Mouse (Mus musculus): ENCODE results near the gene Zswim4. TPM values are rescaled to one million over a fixed set of nuclear protein-coding genes. Genes with fewer than 3 reads are reported as not detected.
A peak's percentile ranks its signal among the peaks of the same experiment; 100 is the strongest.

Zswim4 gene
- total RNA-seq, 2 experiments from 2014 or later, result 18.0 to 18.3 TPM

- DNase-seq (ENCODE audit: low spot score in 2 of 2), result no peak
These were observed 52.5 kb downstream of the Zswim4 start for GRCm38 (mm10) chr8:84184085-84185043.

DNA sequence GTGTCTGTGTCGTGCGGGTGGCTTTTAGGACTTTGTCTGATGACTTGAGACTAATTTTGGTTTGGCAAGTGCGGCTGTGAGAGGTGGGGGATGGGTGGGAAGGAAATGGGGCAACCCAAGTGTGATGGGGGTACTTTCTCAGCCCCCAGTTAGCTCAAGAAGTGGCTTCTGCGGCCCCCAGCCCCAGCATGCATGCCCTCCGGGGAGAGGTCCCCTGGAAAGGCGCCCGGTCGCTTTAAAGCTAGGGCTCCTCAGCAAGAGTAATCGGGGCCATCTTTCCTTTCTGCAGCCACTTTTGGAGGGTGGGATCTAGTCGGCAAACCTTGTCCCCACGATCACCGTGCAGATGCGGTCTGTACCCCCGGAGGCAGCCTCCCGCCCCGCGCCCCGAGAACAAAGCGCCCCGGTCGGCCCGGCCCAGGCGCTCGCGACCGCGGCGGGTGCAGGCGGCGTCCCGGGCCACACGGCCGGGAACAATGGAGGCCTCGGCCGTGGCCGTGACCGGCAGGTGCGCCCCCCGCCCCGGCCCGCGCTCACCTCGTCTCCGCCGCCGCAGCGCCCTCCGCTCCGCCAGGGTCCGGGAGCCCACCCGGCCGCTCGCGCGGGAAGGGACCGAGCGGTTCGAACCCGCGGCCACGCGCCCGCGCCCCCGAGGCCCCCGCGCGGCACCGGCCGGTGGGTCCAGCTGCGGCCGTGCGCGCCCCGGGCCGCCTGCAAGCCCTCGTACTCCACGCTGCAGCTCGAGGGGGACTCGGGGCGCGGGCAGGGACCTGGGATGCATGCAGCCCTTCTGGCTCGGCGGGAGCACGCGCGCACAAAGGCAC, 53.4 kb downstream of the Zswim4 start:
- peak; percentile 43 to 58 for DNase-seq (ENCODE audit: low spot score in 2 of 2)

DNA sequence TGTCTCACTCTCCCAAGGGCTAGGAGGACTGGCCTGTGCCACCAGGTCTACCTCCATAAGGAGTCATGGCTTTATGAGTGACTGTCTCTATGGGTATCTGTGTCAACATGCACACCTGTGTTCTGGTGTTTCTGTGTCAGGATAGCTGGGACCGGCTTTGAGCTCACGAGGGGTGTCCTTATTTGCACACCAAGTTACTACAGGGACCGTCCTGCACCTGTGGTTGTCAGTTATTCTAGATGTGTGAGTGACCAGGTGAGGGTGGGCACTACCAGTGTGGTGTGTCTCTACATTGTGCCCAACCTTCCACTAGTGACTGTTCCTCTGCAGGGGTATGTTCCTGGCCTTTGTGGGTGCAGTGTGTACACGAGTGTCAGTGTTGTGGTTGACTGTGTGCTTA, 54.0 kb downstream of the Zswim4 start:
- DNase-seq (ENCODE audit: low spot score in 2 of 2), result no peak

- DNase-seq (ENCODE audit: low spot score in 2 of 2), result peak; percentile 36 to 49
These were observed 56.2 kb downstream of the Zswim4 start for GRCm38 (mm10) chr8:84180530-84181190.

DNA sequence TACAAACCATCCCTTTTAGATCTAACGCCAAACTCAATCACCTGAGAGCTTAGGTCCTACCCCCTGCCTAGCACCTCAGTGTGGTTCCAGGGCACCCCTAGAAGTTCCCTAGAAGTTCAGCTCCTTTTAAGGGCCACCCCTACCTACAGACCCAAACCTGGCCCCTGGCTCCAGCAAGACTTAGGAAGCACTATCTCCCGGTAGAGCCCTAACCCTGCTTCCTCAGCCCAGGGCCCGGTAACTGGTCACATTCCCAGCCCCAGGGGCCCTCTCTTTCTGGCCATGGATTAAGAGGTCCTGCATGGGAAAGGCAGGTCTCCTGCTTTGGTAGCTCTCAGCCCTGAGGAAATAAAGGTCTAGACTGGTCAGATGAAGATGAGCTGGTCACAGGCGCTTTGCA, 56.9 kb downstream of the Zswim4 start:
- DNase-seq (ENCODE audit: low spot score in 2 of 2), result no peak

- DNase-seq (ENCODE audit: low spot score in 2 of 2), result no peak
These were observed 58.3 kb downstream of the Zswim4 start for GRCm38 (mm10) chr8:84178592-84178991.

DNA sequence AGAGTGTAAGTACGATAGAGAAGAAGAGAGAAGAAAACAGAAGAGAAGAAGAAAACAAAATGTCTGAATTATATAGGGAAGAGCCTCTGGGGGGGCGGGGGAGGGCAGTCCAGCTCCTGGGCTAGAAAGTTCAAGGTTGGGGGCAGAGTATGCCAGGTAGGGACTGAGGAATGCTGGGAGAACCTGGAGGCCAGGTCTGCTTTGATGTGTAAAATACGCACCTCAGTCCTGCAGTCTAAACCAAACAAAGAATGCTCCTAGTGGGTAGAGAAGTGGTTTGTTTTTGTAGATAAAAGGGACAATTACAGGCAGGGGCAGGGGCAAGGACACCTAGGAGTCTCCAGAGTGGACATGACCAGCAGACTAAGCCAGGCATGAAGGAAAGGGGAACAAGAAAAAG, 59.5 kb downstream of the Zswim4 start:
- no peak for DNase-seq (ENCODE audit: low spot score in 2 of 2)

DNA sequence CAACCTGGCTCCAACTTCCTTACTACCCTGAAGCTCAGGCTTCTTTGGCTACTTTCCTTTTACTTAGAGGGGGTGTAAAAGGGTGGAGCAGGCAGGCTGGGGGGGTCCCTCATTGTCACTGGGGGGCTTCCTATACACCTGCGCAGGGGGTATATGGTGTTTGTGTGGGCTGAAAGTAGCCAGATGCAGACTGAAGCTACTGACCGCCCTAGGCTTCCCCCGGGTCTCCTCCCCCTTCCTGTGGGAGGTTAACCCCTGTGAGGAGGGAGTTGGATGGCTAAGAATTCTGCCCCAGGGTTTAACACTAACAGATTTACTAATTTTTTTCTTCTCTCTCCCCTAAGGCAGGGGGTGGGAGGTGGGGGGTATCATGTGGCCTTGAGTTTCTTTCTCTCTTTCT, 60.3 kb downstream of the Zswim4 start:
- DNase-seq (ENCODE audit: low spot score in 2 of 2), result no peak

DNA sequence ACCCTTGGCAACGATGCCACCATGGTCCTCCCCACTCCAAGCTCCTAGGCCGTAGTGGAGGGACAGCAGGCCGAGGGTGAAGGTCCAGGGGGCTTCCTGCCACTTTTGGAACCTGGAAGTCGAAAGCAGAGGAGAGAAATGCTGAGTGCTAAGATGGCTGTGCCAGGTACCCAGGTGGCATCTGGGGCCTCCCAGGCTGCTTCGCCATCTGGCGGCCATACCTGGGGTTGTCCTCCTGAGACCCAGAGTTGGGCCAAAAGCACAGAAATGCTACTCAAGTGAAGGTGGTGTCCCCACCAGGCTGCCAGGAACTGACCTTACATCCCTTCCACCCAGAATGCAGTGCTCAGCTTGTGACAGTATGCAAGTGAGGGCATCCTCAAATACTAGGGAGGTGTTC, 63.0 kb downstream of the Zswim4 start:
- DNase-seq (ENCODE audit: low spot score in 2 of 2), result no peak

- no peak for DNase-seq (ENCODE audit: low spot score in 2 of 2)
These were observed 66.8 kb downstream of the Zswim4 start for GRCm38 (mm10) chr8:84170096-84170495.

DNA sequence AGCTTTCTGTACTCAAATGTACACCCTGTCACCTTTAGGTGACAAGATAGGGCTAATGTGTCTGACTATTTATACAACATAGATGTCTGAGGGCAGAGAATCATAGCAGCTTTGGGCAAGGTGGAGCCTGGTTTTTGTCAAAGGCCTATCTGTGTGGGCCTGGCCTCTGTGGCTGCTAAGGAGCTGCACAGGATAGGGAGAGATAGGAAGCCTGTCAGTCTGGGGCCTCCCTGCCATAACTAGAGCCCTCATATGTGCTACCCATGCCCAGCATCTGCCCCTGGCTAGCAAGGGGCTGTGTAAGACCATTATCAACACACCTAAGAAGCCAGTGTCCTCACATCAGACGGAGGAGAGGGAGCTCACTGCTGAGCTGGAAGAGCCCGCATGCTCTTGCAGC, 69.2 kb downstream of the Zswim4 start:
- no peak for DNase-seq (ENCODE audit: low spot score in 2 of 2)

Small RNAs within 50 kb of the gene (microRNA-seq; reads per million reads assigned to microRNA genes)
- 2,858 to 3,165 reads per million in 2 experiments for gene Mir181c
- 5,171 reads per million in 2 experiments for gene Mir181d
- gene Mir23a, result 4,213 to 5,941 reads per million in 2 experiments
- gene Mir24-2, result 0 reads per million in 2 experiments
- 58.5 to 114 reads per million in 2 experiments for gene Mir27a
- gene Mir3074-2, result 0 reads per million in 2 experiments

Other genes starting within 250 kb of the Zswim4 start
- 10 to 100 TPM; 54.1 to 56.4 TPM for gene Samd1, start 239.4 kb downstream of the Zswim4 start, total RNA-seq (2021)
- under 1 TPM; 0.49 to 0.66 TPM for gene 1700067K01Rik, start 235.6 kb downstream of the Zswim4 start, total RNA-seq (2021)
- gene 2210011C24Rik, start 224.9 kb downstream of the Zswim4 start, total RNA-seq (2021), result not detected
- gene Palm3, start 215.6 kb downstream of the Zswim4 start, total RNA-seq (2021), result 10 to 100 TPM; 11.2 to 13.5 TPM
- gene Il27ra, start 194.5 kb downstream of the Zswim4 start, total RNA-seq (2021), result 1 to 10 TPM; 1.4 to 1.7 TPM
- not detected for gene Rln3, start 192.1 kb downstream of the Zswim4 start, total RNA-seq (2021)
- gene Gm10643, start 171.9 kb downstream of the Zswim4 start, total RNA-seq (2021), result 1 to 10 TPM; 3.0 to 5.3 TPM
- gene Rfx1, start 170.2 kb downstream of the Zswim4 start, total RNA-seq (2021), result 10 to 100 TPM; 20.9 to 21.5 TPM
- 10 to 100 TPM; 31.8 to 31.9 TPM for gene Dcaf15, start 132.3 kb downstream of the Zswim4 start, total RNA-seq (2021)
- not detected for gene Podnl1, start 111.1 kb downstream of the Zswim4 start, total RNA-seq (2021)
- gene Cc2d1a, start 89.1 kb downstream of the Zswim4 start, total RNA-seq (2021), result 10 to 100 TPM; 59.8 to 68.1 TPM
- 1 to 10 TPM; 1.5 to 1.7 TPM for gene 4930432K21Rik, start 89.0 kb downstream of the Zswim4 start, total RNA-seq (2021)
- 1 to 10 TPM; 7.8 to 8.4 TPM for gene Nanos3, start 51.8 kb downstream of the Zswim4 start, total RNA-seq (2021)
- gene D8Ertd738e, start 12.7 kb upstream of the Zswim4 start, total RNA-seq (2021), result 100 to 1,000 TPM; 138 to 140 TPM
- gene Mri1, start 20.3 kb upstream of the Zswim4 start, total RNA-seq (2021), result 10 to 100 TPM; 27.4 to 29.0 TPM
- gene Ccdc130, start 33.3 kb upstream of the Zswim4 start, total RNA-seq (2021), result 10 to 100 TPM; 22.1 to 25.5 TPM
- gene Cacna1a, start 151.4 kb upstream of the Zswim4 start, total RNA-seq (2021), result 100 to 1,000 TPM; 222 to 231 TPM